Mouse (Mus musculus) naive thymus-derived CD4-positive, alpha-beta T cell, adult 2 months (primary cell): ENCODE measurements around the gene Cfap52.

Experiments
- DNase-seq: peaks from one replicate; pipeline ENCODE4 v3.0.0-alpha.2; 2011; ENCODE audit warnings: low read depth

The Cfap52 gene

GRCm38 (mm10) chr11:67965242-67965883 is at the start of gene Cfap52:
Gene Cfap52 (minus strand): TSS chr11:67965651.
- DNase-seq = peak; percentile 90

GRCm38 (mm10) chr11:68012207-68012606 is 46.8 kb upstream of the Cfap52 start:
- DNase-seq = no peak

DNA sequence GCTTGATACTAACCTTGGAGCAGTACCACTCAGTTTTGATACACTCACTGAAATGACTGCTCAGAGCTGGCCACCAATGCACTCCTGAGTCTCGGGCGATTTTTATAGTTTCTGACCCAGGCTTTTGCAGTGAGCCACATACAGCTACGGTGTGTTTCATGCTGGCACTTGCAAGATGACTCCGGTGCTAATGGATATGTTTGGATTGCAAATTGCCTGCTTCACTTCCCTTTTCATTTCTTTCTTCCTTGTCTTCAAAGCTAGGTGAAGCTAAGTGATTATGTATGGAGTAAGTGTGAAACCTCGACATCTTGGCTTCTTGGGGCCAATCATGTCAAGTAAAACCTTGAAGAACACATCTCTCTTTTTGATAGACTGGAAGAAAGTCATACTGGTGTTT is 43.9 kb upstream of the Cfap52 start:
- DNase-seq = no peak

GRCm38 (mm10) chr11:68007645-68008044 is 42.2 kb upstream of the Cfap52 start:
- no peak for DNase-seq

- DNase-seq = no peak
Measured at GRCm38 (mm10) chr11:68006216-68006789, 40.9 kb upstream of the Cfap52 start.

DNA sequence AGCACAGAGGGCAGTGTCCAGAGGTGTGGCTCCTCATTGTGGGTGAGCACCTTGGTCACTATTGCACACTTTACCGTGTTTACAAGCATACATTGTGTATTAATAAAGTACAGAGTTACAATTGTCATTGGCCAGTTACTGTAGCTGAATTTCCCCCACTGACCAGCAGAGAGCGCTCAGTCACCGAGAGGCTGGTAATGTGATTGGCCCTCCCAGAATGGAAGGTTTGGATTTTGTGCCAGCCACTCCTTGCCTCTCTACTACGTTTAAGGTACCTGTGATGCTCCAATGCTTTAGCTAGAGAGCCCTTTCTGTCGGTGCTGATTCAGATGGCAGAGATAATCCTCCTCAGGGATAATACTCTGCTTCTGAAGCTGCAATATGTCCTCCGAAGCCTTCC is 38.7 kb upstream of the Cfap52 start:
- DNase-seq = peak; percentile 56

GRCm38 (mm10) chr11:67999629-68000028 is 34.2 kb upstream of the Cfap52 start:
- DNase-seq = no peak

GRCm38 (mm10) chr11:67998905-67999304 is 33.5 kb upstream of the Cfap52 start:
- DNase-seq = no peak

DNA sequence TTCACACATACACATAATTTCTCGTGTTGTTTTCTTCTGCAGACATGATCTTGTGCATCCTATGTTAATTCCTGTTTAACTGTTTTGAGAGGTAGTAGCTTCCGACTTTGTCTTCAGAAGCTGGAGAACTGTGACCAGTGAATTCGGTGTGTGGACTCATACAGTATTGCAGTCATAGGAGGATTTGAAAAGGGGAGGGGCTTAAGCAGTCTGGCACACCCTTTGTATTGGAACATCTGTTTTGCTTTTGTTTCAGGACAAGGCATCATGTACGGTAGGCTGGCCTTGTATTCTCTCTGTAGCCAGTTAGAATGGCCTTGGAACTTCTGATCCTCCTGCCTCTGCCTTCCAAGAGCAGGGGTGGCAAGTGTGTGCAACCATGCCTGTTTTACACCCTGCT is 30.5 kb upstream of the Cfap52 start:
- DNase-seq = no peak

DNA sequence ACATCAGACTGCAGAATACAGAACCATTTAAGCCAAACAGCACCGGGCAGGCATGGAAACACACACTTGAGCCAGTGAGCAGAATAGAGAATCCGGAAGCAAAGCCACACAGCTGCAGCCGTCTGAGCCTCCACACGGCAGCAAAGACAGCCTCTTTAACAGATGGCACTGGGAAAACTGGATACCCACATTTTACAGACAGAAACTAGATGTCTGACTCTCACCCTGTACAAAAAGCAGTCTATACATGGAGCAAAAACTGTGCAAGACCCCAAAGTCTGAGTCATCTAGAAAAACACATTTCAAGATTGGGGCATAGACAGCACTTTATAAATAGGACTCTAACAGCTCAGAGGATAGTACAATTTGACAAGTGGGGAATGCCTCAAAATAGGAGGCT is 25.8 kb upstream of the Cfap52 start:
- no peak for DNase-seq

GRCm38 (mm10) chr11:67983564-67983963 is 18.1 kb upstream of the Cfap52 start:
- DNase-seq = no peak

- DNase-seq = peak; percentile 58
Measured at GRCm38 (mm10) chr11:67975252-67975651, 9.8 kb upstream of the Cfap52 start.

GRCm38 (mm10) chr11:67973225-67973624 is 7.8 kb upstream of the Cfap52 start:
- no peak for DNase-seq

GRCm38 (mm10) chr11:67972606-67973005 is 7.2 kb upstream of the Cfap52 start:
- DNase-seq = no peak

- DNase-seq = no peak
Measured at GRCm38 (mm10) chr11:67967831-67968230, 2.4 kb upstream of the Cfap52 start.

- DNase-seq = peak; percentile 93
Measured at GRCm38 (mm10) chr11:67965905-67966878, 741 bp upstream of the Cfap52 start, which contains the start of gene Stx8. Gene Stx8 (plus strand): TSS chr11:67966193.

DNA sequence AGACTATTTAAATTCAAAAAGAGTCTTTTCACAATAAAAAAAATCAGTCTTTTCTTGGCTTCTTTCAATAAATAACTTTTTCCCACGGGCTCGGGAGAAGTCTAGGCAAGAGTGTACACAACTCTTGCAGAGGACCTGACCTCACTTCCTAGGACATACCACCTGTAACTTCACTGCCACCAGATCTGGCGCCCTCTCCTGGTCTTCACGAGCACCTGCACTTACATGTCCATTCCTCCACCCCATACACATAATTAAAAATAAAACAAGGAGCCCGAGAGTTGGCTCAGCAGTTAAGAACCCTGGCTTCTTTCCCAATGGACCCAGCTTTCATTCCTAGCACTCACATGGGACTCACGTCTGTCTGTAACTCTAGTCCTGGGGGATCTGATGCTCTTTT is 1.3 kb downstream of the Cfap52 start:
- peak; percentile 48 for DNase-seq

DNA sequence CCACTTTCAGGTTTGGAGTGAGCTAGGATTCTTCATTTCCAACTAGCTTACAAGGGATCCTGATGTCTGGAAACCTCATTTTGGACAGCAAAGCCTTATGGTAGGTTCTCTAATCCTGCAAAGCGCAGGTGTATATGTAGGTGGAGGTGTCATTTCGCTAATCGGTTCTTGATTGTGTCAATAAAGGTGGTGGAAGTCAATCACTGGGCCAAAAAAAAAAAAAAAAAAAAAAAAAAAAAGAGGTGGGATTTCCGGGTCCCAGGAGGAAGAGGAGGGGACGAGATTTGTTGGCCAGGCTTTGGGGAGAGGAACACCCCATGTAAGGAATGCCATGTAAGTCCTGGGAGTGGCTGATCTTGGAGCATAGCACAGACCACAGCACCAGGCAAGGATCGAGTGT is 11.0 kb downstream of the Cfap52 start:
- DNase-seq = no peak

GRCm38 (mm10) chr11:67953604-67954003 is 11.8 kb downstream of the Cfap52 start:
- no peak for DNase-seq

DNA sequence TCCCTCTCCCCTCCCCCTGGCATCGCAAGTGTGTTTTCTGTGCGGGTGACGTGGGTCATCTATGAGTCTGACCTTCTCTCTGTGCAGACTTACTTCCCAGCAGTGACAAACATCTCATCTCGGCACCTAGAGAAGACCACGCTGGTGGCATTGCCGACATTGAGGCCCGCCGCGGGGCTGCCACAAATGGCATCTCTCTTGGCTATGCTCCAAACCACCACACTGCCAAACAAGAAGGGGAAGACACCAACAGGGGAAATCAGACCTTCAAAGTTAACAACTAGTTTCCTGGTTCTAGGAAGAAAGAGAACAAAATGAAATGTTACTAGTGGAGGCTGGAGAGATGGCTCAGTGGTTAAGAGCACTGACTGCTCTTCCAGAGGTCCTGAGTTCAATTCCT is 16.0 kb downstream of the Cfap52 start:
- DNase-seq = peak; percentile 51

DNA sequence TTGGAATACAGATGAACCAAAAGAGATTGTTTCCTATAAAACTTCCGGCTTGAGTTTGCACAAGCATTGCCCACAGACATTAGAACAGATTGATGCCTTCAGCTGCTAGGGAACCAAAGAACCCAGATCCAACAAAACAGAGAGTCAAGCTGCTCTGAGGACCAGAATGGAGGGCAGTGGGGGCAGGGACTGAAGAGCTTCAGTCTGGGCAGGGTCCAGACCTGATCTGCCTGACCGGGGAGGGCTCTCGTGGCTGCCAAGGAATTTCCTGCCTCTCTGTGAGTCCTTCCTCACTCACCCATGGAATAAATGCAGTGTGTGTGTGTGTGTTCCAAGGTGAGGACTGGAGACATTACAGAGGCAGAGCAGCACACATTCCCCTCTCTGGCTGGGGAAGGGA is 17.2 kb downstream of the Cfap52 start:
- no peak for DNase-seq

- DNase-seq = no peak
Measured at GRCm38 (mm10) chr11:67932156-67932555, 33.3 kb downstream of the Cfap52 start.
